Mouse (Mus musculus) inflammation-experienced regulatory T-cells, adult 16 weeks (primary cell): ENCODE data around the gene Ibsp. TPM values are rescaled to one million over a fixed set of nuclear protein-coding genes. Genes with fewer than 3 reads are reported as not detected.

ENCODE experiments used
- polyA plus RNA-seq: library from polyadenylated mRNA; unstranded; fragments of 100-300 nt; shearing (Covaris generic); gene quantifications from one replicate; pipeline ENCODE4 v1.2.1, GENCODE M21; 2017

The Ibsp gene
- polyA plus RNA-seq: not detected

DNA sequence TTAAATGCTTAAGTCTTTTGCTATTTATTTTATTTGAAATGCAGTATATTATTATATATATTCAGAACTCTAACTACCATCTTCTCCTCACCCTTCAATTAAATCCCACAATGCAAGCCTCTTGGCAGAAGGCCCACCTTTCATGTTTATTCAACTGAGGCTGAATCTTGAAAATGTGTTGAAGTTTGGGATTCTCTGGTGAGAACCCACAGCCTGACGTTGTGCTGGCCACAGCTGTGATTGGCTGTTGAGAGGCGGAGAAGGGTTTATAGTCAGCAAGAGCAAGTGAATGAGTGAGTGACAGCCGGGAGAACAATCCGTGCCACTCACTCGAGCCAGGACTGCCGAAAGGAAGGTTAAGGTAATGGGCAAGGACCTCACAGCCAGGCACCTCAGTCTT, at the start of gene Ibsp:
Ibsp (plus strand) TSS at position 178 of the 400 bp plus-strand sequence.

DNA sequence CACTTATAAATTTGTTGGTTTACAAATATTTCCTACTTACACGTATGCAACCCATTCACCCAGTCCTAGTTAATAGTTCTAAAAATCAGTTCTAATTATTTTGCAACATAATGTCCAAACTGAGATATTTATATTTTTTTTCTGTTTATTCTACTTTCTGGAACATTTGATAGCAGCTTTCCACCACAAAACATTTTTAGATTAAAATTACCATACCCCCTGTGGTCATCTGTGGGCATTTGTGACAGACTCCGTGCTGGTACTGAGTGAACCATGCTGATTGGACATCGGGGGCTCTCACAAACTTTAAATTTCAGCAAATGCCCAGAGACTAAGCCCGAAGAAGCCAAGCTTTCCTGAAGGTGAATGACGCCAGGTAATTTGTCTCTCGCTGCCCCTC, 26.1 kb downstream of the Ibsp start, which contains the start of gene Mepe:
Mepe (plus strand) TSS at position 301 of the 400 bp plus-strand sequence.

Other genes with a start within 250 kb of the Ibsp start
- not detected for gene Gm17660, start 221.6 kb upstream of the Ibsp start, polyA plus RNA-seq
- gene Sparcl1, start 185.4 kb upstream of the Ibsp start, polyA plus RNA-seq: not detected
- not detected for gene Dspp, start 128.5 kb upstream of the Ibsp start, polyA plus RNA-seq
- gene Dmp1, start 96.6 kb upstream of the Ibsp start, polyA plus RNA-seq: not detected
- gene Mepe, start 26.2 kb downstream of the Ibsp start, polyA plus RNA-seq: not detected
- gene Spp1, start 135.9 kb downstream of the Ibsp start, polyA plus RNA-seq: 8.9 TPM
- gene Pkd2, start 160.3 kb downstream of the Ibsp start, polyA plus RNA-seq: 0.11 TPM
- 2.1 TPM for gene BC005561, start 209.2 kb downstream of the Ibsp start, polyA plus RNA-seq